Comparison of ENCODE assay signal across 7 mouse cellular contexts in genomic region chr8:20027956-20028355, GRCm38 (mm10).
DNase-seq lines count a peak whose midpoint lies in the region; TF ChIP-seq lines count a peak whose summit lies in the region.
"Not testable (repeated sequence)": the region's sequence is repeated elsewhere in the genome, so short reads cannot be mapped to it uniquely, and the experiment has no call there.

No protein-coding gene starts in this region.

- H3K27ac ChIP-seq in left cerebral cortex, adult 2 months: not testable (repeated sequence)

- not testable (repeated sequence) for H3K4me3 ChIP-seq in left cerebral cortex, adult 2 months

- peak; percentile 5 for DNase-seq in adrenal gland, postnatal 25 days
- DNase-seq in gastrocnemius, postnatal 10 days: peak; percentile 22
- DNase-seq in heart, adult 11 months: peak; percentile 94
- peak; percentile 48 for DNase-seq in kidney, postnatal 14 days
- peak; percentile 17 to 38 for DNase-seq in left cerebral cortex, adult 2 months (ENCODE audit: extremely low spot score in 1 of 2, low spot score in 2 of 2)
- DNase-seq in testis, postnatal 10 days (ENCODE audit: low spot score): peak; percentile 73
- DNase-seq in urinary bladder, postnatal 14 days (ENCODE audit: low spot score): peak; percentile 30

- TF ChIP-seq CTCF in left cerebral cortex, adult 2 months (IDR thresholded peaks at IDR 0.05): not testable (repeated sequence)

- intact Hi-C loops in left cerebral cortex, adult 2 months (cut with DNase I): not testable (repeated sequence)

Comparison
In these comparisons a context has a peak if more than half of its experiments do, and no peak if none do; other contexts are left out.
1. DNase-seq: peak in every context shown above with its lines; median percentile 94 in heart, adult 11 months; 73 in testis, postnatal 10 days; 48 in kidney, postnatal 14 days; 30 in urinary bladder, postnatal 14 days; 28 in left cerebral cortex, adult 2 months; 22 in gastrocnemius, postnatal 10 days; 5 in adrenal gland, postnatal 25 days.